Mouse (Mus musculus): ENCODE measurements around the gene Hacd1. TPM values are rescaled to one million over a fixed set of nuclear protein-coding genes. Genes with fewer than 3 reads are reported as not detected.
A peak's percentile ranks its signal among the peaks of the same experiment; 100 is the strongest.

Hacd1 gene
- total and polyA plus RNA-seq, 3 experiments, result 14.6 to 23.1 TPM; not detected in 1

DNA sequence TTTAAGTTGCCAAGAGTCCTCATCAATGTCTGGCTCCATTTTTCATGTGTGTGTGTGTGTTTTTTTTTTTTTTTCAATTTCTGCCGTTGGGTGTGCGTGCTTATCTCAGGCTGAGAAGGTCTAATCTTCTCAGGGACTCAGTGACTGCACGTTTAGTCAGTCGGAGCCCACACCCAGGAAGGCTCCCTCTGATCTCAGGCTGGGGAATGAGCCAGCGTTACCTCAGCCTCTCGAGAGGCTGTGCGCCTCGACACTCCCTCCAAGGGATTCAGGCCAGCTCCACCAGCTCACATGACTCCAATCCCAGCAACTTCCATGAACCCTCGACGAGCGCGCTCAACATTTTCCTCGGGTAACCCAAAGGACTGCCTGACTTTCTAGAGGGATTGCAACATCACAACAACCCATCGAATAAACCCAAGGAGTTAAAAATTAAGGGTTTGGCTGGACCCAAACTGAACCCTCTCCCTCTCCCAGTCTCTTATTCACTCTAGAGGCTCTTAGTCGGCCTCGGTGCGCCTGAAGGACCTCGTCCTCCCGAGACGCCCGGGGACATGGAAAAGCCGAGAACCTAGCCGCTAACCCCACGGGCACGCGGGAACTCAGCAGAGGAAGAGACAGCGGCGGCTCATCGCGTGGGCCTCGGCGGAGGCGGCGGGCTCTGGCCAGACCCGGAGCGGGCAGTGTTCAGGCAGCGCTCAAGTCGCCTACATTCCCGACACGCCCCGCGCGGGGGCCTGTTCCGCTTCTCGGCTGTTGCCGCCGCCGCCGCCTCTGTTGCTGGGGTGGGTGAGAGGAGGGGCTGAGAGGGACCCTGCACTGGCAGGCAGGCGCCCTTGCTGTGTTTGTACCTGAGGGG lies 17.7 kb upstream of the Hacd1 start, which contains the start of gene Stam:
Gene Stam, plus strand, starts transcription at position 737 of the 859 bp plus-strand sequence.
- peaks cover 0 to 37% of the 10 kb centered on the region in 2 experiments; a peak in 2 of 4 replicates for H3K36me3 ChIP-seq (ENCODE audit: control insufficient read depth in 1 of 2, insufficient read depth in 2 of 2, low read length in 2 of 2)
- peak within 1 kb of the TSS; percentile 93 for H3K9ac ChIP-seq (ENCODE audit: control insufficient read depth, low read depth, low read length, poor library complexity, severe bottlenecking)
- peaks cover 31% of the 10 kb centered on the region for H3K79me2 ChIP-seq (ENCODE audit: control insufficient read depth, insufficient read depth, low read length, poor library complexity)
- no peaks in the 10 kb centered on the region for H3K9me3 ChIP-seq (replicated peaks; ENCODE audit: insufficient read depth, low read length)
- peak within 1 kb of the TSS; percentile 100 for H3K27ac ChIP-seq (ENCODE audit: control insufficient read depth, low read depth, low read length)
- peak within 1 kb of the TSS; percentile 66 to 98 for H3K4me3 ChIP-seq (ENCODE audit: control insufficient read depth in 1 of 2, insufficient read depth in 1 of 2, low read depth in 2 of 2, low read length in 2 of 2)
- H3K27me3 ChIP-seq (ENCODE audit: control insufficient read depth in 1 of 2, insufficient read depth in 2 of 2, low read length in 2 of 2), result no peaks in the 10 kb centered on the region
- peaks cover 16 to 23% of the 10 kb centered on the region in 2 experiments for H3K4me1 ChIP-seq (ENCODE audit: control insufficient read depth in 1 of 2, insufficient read depth in 2 of 2, low read length in 2 of 2)
- peak; percentile 93 for DNase-seq (ENCODE audit: low read depth, low spot score)
- no peak for TF ChIP-seq NRF1 (IDR thresholded peaks at IDR 0.05; ENCODE audit: insufficient read depth, low read depth, low read length, poor library complexity, severe bottlenecking)
- peak; percentile 98 for TF ChIP-seq MAX (IDR thresholded peaks at IDR 0.05; ENCODE audit: low read length)
- TF ChIP-seq JUND (IDR thresholded peaks at IDR 0.05; ENCODE audit: low read depth, low read length), result no peak
- no peak for TF ChIP-seq GABPA (IDR thresholded peaks at IDR 0.05; ENCODE audit: low read depth, low read length)
- peak; percentile 75; the same call in 1 of the 2 replicates for TF ChIP-seq TCF12 (IDR thresholded peaks at IDR 0.05; ENCODE audit: low read depth, low read length)
- no peak for TF ChIP-seq SMC3 (IDR thresholded peaks at IDR 0.05; ENCODE audit: low read depth, low read length)
- peak; percentile 75; the same call in 1 of the 2 replicates for TF ChIP-seq USF1 (IDR thresholded peaks at IDR 0.05; ENCODE audit: low read depth, low read length)
- TF ChIP-seq ZKSCAN1 (IDR thresholded peaks at IDR 0.05; ENCODE audit: low read depth, low read length), result no peak
- peak; percentile 91 for TF ChIP-seq MYB (IDR thresholded peaks at IDR 0.05; ENCODE audit: low read depth, low read length)
- TF ChIP-seq EP300 (IDR thresholded peaks at IDR 0.05; ENCODE audit: low read depth in 1 of 2, low read length in 2 of 2), result peak; percentile 80 to 92
- no peak for TF ChIP-seq MAFK (IDR thresholded peaks at IDR 0.05; ENCODE audit: borderline replicate concordance, low read depth, low read length)
- TF ChIP-seq RAD21 (IDR thresholded peaks at IDR 0.05; ENCODE audit: low read depth, low read length), result no peak
- TF ChIP-seq POLR2AphosphoS5 (IDR thresholded peaks at IDR 0.05; ENCODE audit: borderline replicate concordance, low read depth, low read length), result no peak; the same call in 1 of the 2 replicates
- peak; percentile 87 for TF ChIP-seq NELFE (IDR thresholded peaks at IDR 0.05; ENCODE audit: low read depth, low read length)
- TF ChIP-seq UBTF (IDR thresholded peaks at IDR 0.05; ENCODE audit: borderline replicate concordance, insufficient read depth, low read depth, low read length), result no peak
- peak; percentile 40; the same call in 1 of the 2 replicates for TF ChIP-seq MAZ (IDR thresholded peaks at IDR 0.05; ENCODE audit: low read depth, low read length)
- TF ChIP-seq KAT2A (conservative IDR thresholded peaks at IDR 0.05; ENCODE audit: low read depth, low read length), result no peak; the same call in 1 of the 2 replicates
- peak; percentile 88 for TF ChIP-seq POLR2A (IDR thresholded peaks at IDR 0.05; ENCODE audit: control insufficient read depth in 1 of 2, insufficient read depth in 1 of 2, low read depth in 1 of 2, low read length in 2 of 2, poor library complexity in 1 of 2)
- TF ChIP-seq USF2 (IDR thresholded peaks at IDR 0.05; ENCODE audit: borderline replicate concordance in 1 of 2, insufficient read depth in 1 of 2, low read depth in 1 of 2, low read length in 2 of 2), result no peak
- peak; percentile 43 for TF ChIP-seq ELF1 (IDR thresholded peaks at IDR 0.05; ENCODE audit: low read depth, low read length)
- TF ChIP-seq BHLHE40 (IDR thresholded peaks at IDR 0.05; ENCODE audit: borderline replicate concordance, low read depth, low read length), result peak; percentile 97
- peak; percentile 90 for TF ChIP-seq SIN3A (IDR thresholded peaks at IDR 0.05; ENCODE audit: low read length)
- no peak for TF ChIP-seq E2F4 (IDR thresholded peaks at IDR 0.05; ENCODE audit: borderline replicate concordance, low read depth, low read length)
- peak; percentile 99 for TF ChIP-seq ZNF384 (IDR thresholded peaks at IDR 0.05; ENCODE audit: low read depth, low read length)
- TF ChIP-seq MXI1 (IDR thresholded peaks at IDR 0.05; ENCODE audit: low read depth, low read length), result peak; percentile 88
- TF ChIP-seq ZC3H11A (IDR thresholded peaks at IDR 0.05; ENCODE audit: low read depth, low read length), result no peak
- TF ChIP-seq HCFC1 (IDR thresholded peaks at IDR 0.05; ENCODE audit: low read depth, low read length), result peak; percentile 89
- TF ChIP-seq TBP (IDR thresholded peaks at IDR 0.05; ENCODE audit: low read depth, low read length), result peak; percentile 88
- TF ChIP-seq CTCF (IDR thresholded peaks at IDR 0.05 in 2 of 3, conservative IDR thresholded peaks at IDR 0.05 in 1 of 3; ENCODE audit: control insufficient read depth in 1 of 3, insufficient read depth in 1 of 3, low read depth in 2 of 3, low read length in 3 of 3, poor library complexity in 1 of 3, severe bottlenecking in 1 of 3), result no peak
- peak; percentile 61; the same call in 1 of the 2 replicates for TF ChIP-seq MYC (IDR thresholded peaks at IDR 0.05; ENCODE audit: low read depth, low read length)
- peak; percentile 89 for TF ChIP-seq ETS1 (IDR thresholded peaks at IDR 0.05; ENCODE audit: low read depth, low read length)
- TF ChIP-seq POLR2AphosphoS2 (IDR thresholded peaks at IDR 0.05; ENCODE audit: low read length), result peak; percentile 68; the same call in 1 of the 2 replicates
- 0 out of 2 replicates have a peak, but pooled peaks have one; percentile 10 for TF ChIP-seq TAL1 (IDR thresholded peaks at IDR 0.05; ENCODE audit: low read length)
- TF ChIP-seq GATA1 (IDR thresholded peaks at IDR 0.05; ENCODE audit: low read depth, low read length), result peak; percentile 90
- peak; percentile 63; the same call in 1 of the 2 replicates for TF ChIP-seq RCOR1 (IDR thresholded peaks at IDR 0.05; ENCODE audit: low read depth, low read length)

Measured in MEL (cell line).